Mouse (Mus musculus) spleen, adult 18-20 months (tissue): ENCODE measurements around the gene Gusb.
A peak's percentile ranks its signal among the peaks of the same experiment; 100 is the strongest.
"Not testable (repeated sequence)": the region's sequence is repeated elsewhere in the genome, so short reads cannot be mapped to it uniquely, and the experiment has no call there.

Experiments
- DNase-seq, 2 experiments: peaks; one replicate each; pipeline ENCODE4 v3.0.0; 2022; ENCODE audit warnings: mixed read lengths in 2 of 2

The Gusb gene

GRCm38 (mm10) chr5:130002301-130003146 lies at the start of gene Gusb:
TSS of gene Gusb (minus strand) at chr5:130003049.
- peak; percentile 66 to 76 for DNase-seq

GRCm38 (mm10) chr5:130052510-130052909 lies 49.7 kb upstream of the Gusb start:
- DNase-seq = no peak

- no peak for DNase-seq
Observed at GRCm38 (mm10) chr5:130051073-130051860, 48.4 kb upstream of the Gusb start.

- DNase-seq = no peak
Observed at GRCm38 (mm10) chr5:130050416-130050815, 47.6 kb upstream of the Gusb start.

- no peak for DNase-seq
Observed at GRCm38 (mm10) chr5:130048786-130049520, 46.1 kb upstream of the Gusb start.

GRCm38 (mm10) chr5:130047013-130047412 lies 44.2 kb upstream of the Gusb start:
- no peak for DNase-seq

GRCm38 (mm10) chr5:130046589-130046988 lies 43.7 kb upstream of the Gusb start:
- no peak for DNase-seq

- DNase-seq = no peak
Observed at GRCm38 (mm10) chr5:130046100-130046499, 43.3 kb upstream of the Gusb start.

- no peak for DNase-seq
Observed at GRCm38 (mm10) chr5:130044201-130044695, 41.4 kb upstream of the Gusb start.

GRCm38 (mm10) chr5:130043741-130044140 lies 40.9 kb upstream of the Gusb start:
- DNase-seq = no peak

- DNase-seq = no peak
Observed at GRCm38 (mm10) chr5:130041262-130041661, 38.4 kb upstream of the Gusb start.

- DNase-seq = no peak
Observed at GRCm38 (mm10) chr5:130040797-130041196, 37.9 kb upstream of the Gusb start.

- DNase-seq = peak; percentile 16 to 56
Observed at GRCm38 (mm10) chr5:130037752-130038455, 35.1 kb upstream of the Gusb start.

- not testable (repeated sequence) for DNase-seq
Observed at GRCm38 (mm10) chr5:130036300-130036699, 33.5 kb upstream of the Gusb start.

GRCm38 (mm10) chr5:130033869-130034268 lies 31.0 kb upstream of the Gusb start:
- DNase-seq = no peak

GRCm38 (mm10) chr5:130031410-130032390 lies 28.9 kb upstream of the Gusb start:
- no peak for DNase-seq

- peak; percentile 70 to 90 for DNase-seq
Observed at GRCm38 (mm10) chr5:130029142-130029897, 26.5 kb upstream of the Gusb start, which contains the start of the genes Asl and Crcp. TSS of gene Asl (minus strand) at chr5:130029247. TSS of gene Crcp (plus strand) at chr5:130029290.

- DNase-seq = no peak
Observed at GRCm38 (mm10) chr5:130027696-130028095, 24.8 kb upstream of the Gusb start.

GRCm38 (mm10) chr5:130027134-130027533 lies 24.3 kb upstream of the Gusb start:
- no peak for DNase-seq
